Mouse (Mus musculus): ENCODE measurements around the gene Olfr1368.

GRCm38 (mm10) chr13:21155888-21156287 is 10.2 kb upstream of the Olfr1368 start:
- TF ChIP-seq CTCF (IDR thresholded peaks at IDR 0.05) (no peak), EP300 (IDR thresholded peaks at IDR 0.05) (no peak)
